Mouse (Mus musculus) G1E (cell line): ENCODE measurements around the gene Cel. TPM values are rescaled to one million over a fixed set of nuclear protein-coding genes. Genes with fewer than 3 reads are reported as not detected.

Source experiments
- ATAC-seq: 2 replicates; pipeline ENCODE4 v1.8.0; 2016; ENCODE audit warnings: mild to moderate bottlenecking; ENCODE audit not compliant: insufficient number of reproducible peaks, poor library complexity, low FRiP score, severe bottlenecking; ENCODE audit errors: extremely low read depth
- DNase-seq: peaks from one replicate; pipeline ENCODE4 v3.0.0; 2012; ENCODE audit warnings: low spot score
- H3K27me3 ChIP-seq: 2 replicates; pipeline ENCODE4 v1.6.1; 2012; ENCODE audit warnings: mild to moderate bottlenecking, low read length, inconsistent platforms; ENCODE audit not compliant: insufficient read depth
- H3K36me3 ChIP-seq: replicated peaks from 2 replicates; pipeline ENCODE3; 2012; ENCODE audit warnings: mild to moderate bottlenecking, inconsistent platforms
- H3K4me1 ChIP-seq: 2 replicates; pipeline ENCODE4 v1.6.1; 2012; ENCODE audit warnings: low read depth, low read length, inconsistent platforms, mixed read lengths; ENCODE audit not compliant: insufficient read depth
- H3K4me3 ChIP-seq: 2 replicates; pipeline ENCODE4 v1.5.1; 2012; ENCODE audit warnings: low read depth, mild to moderate bottlenecking, inconsistent platforms, low read length, moderate library complexity, mixed read lengths
- H3K9me3 ChIP-seq: replicated peaks from 2 replicates; pipeline ENCODE4 v1.6.1; 2012; ENCODE audit warnings: inconsistent platforms
- CTCF ChIP-seq: IDR thresholded peaks from 2 replicates; pipeline ENCODE4 v1.5.1; 2012; ENCODE audit warnings: low read depth, low read length, inconsistent platforms, mixed read lengths
- GATA1 ChIP-seq: IDR thresholded peaks from 2 replicates; pipeline ENCODE4 v1.6.1; 2012; ENCODE audit warnings: borderline replicate concordance, low read length, inconsistent platforms, mixed read lengths
- GATA2 ChIP-seq: IDR thresholded peaks from 2 replicates; pipeline ENCODE4 v1.6.1; 2012; ENCODE audit warnings: low read depth, low read length, inconsistent platforms, borderline replicate concordance
- POLR2AphosphoS5 ChIP-seq: IDR thresholded peaks from 2 replicates; pipeline ENCODE4 v1.6.1; 2012; ENCODE audit warnings: low read depth, low read length, inconsistent platforms; ENCODE audit not compliant: insufficient replicate concordance
- TAL1 ChIP-seq: conservative IDR thresholded peaks from 2 replicates; pipeline ENCODE4 v1.6.1; 2012; ENCODE audit warnings: low read depth, low read length, inconsistent platforms, mixed read lengths
- polyA plus RNA-seq: library from polyadenylated mRNA; stranded (reverse); fragments of >175 nt; gene quantifications from 2 replicates; pipeline ENCODE4 v1.2.3, GENCODE M21; 2012
- total RNA-seq, 2 experiments: library from RNA; stranded (forward) in 1 of 2; stranded (reverse) in 1 of 2; fragments of 200-1000 nt in 1 of 2; fragments of >200 nt in 1 of 2; fragmentation: Nextera tagmentation in 1 of 2; gene quantifications; 2 replicates each; pipeline ENCODE4 v1.2.3; 2014 to 2017

The Cel gene
- total and polyA plus RNA-seq, 3 experiments = not detected

GRCm38 (mm10) chr2:28539206-28539605 is 24.0 kb downstream of the Cel start:
- H3K27me3 ChIP-seq = peaks cover 62% of the 10 kb centered on the region
- H3K9me3 ChIP-seq = no peaks in the 10 kb centered on the region
- no peaks in the 10 kb centered on the region for H3K36me3 ChIP-seq
- ATAC-seq (no peak), DNase-seq (no peak)
- H3K4me3 ChIP-seq = no peak overlapping the region
- TF ChIP-seq GATA2 (no peak), POLR2AphosphoS5 (no peak), GATA1 (no peak), TAL1 (no peak), CTCF (no peak)
- H3K4me1 ChIP-seq = no peaks in the 10 kb centered on the region

GRCm38 (mm10) chr2:28538817-28539128 is 24.4 kb downstream of the Cel start:
- DNase-seq (no peak), ATAC-seq (no peak)
- TF ChIP-seq GATA2 (no peak), TAL1 (no peak), GATA1 (no peak), CTCF (no peak), POLR2AphosphoS5 (no peak)
- Histone ChIP-seq H3K27me3 (peaks cover 62% of the 10 kb centered on the region), H3K36me3 (no peaks in the 10 kb centered on the region), H3K4me3 (no peak overlapping the region), H3K9me3 (no peaks in the 10 kb centered on the region), H3K4me1 (no peaks in the 10 kb centered on the region)

- Histone ChIP-seq H3K4me1 (peaks cover 4% of the 10 kb centered on the region), H3K4me3 (no peak overlapping the region), H3K9me3 (no peaks in the 10 kb centered on the region), H3K36me3 (no peaks in the 10 kb centered on the region), H3K27me3 (peaks cover 62% of the 10 kb centered on the region)
- DNase-seq (no peak), ATAC-seq (no peak)
- TF ChIP-seq GATA1 = no peak
- TF ChIP-seq CTCF = no peak
- no peak for TF ChIP-seq POLR2AphosphoS5
- TF ChIP-seq GATA2 = no peak
- TF ChIP-seq TAL1 = no peak
Measured at GRCm38 (mm10) chr2:28537995-28538816, 25.0 kb downstream of the Cel start.

GRCm38 (mm10) chr2:28537634-28537920 is 25.6 kb downstream of the Cel start:
- DNase-seq = no peak
- H3K27me3 ChIP-seq = peaks cover 66% of the 10 kb centered on the region
- TF ChIP-seq GATA2 (no peak), TAL1 (no peak), GATA1 (no peak), CTCF (no peak), POLR2AphosphoS5 (no peak)
- no peak overlapping the region for H3K4me3 ChIP-seq
- no peak for ATAC-seq
- peaks cover 5% of the 10 kb centered on the region for H3K4me1 ChIP-seq
- no peaks in the 10 kb centered on the region for H3K9me3 ChIP-seq
- no peaks in the 10 kb centered on the region for H3K36me3 ChIP-seq

- ATAC-seq = no peak
- TF ChIP-seq TAL1 (no peak), POLR2AphosphoS5 (no peak)
- peaks cover 5% of the 10 kb centered on the region for H3K4me1 ChIP-seq
- H3K36me3 ChIP-seq = no peaks in the 10 kb centered on the region
- peaks cover 66% of the 10 kb centered on the region for H3K27me3 ChIP-seq
- DNase-seq = no peak
- H3K4me3 ChIP-seq = no peak overlapping the region
- H3K9me3 ChIP-seq = no peaks in the 10 kb centered on the region
Measured at GRCm38 (mm10) chr2:28536766-28537633, 26.2 kb downstream of the Cel start.

GRCm38 (mm10) chr2:28536166-28536565 is 27.0 kb downstream of the Cel start:
- Histone ChIP-seq H3K36me3 (no peaks in the 10 kb centered on the region), H3K9me3 (no peaks in the 10 kb centered on the region), H3K4me1 (peaks cover 5% of the 10 kb centered on the region), H3K4me3 (no peak overlapping the region), H3K27me3 (peaks cover 63% of the 10 kb centered on the region)
- ATAC-seq (no peak), DNase-seq (no peak)
- TF ChIP-seq GATA1 = no peak
- TF ChIP-seq CTCF = no peak
- TF ChIP-seq POLR2AphosphoS5 = no peak
- no peak for TF ChIP-seq GATA2
- TF ChIP-seq TAL1 = no peak
